Mouse (Mus musculus) ZHBTc4 (cell line): Measurements from ENCODE around the gene Suclg2.
A peak's percentile ranks its signal among the peaks of the same experiment; 100 is the strongest.

Source experiments
- DNase-seq: peaks from one replicate; pipeline ENCODE4 v3.0.0-alpha.2; 2011; ENCODE audit warnings: low read depth, low spot score

Suclg2 gene

GRCm38 (mm10) chr6:95718031-95718968 lies at the start of gene Suclg2:
Gene Suclg2, minus strand, starts transcription at chr6:95718800.
- peak; percentile 94 for DNase-seq

DNA sequence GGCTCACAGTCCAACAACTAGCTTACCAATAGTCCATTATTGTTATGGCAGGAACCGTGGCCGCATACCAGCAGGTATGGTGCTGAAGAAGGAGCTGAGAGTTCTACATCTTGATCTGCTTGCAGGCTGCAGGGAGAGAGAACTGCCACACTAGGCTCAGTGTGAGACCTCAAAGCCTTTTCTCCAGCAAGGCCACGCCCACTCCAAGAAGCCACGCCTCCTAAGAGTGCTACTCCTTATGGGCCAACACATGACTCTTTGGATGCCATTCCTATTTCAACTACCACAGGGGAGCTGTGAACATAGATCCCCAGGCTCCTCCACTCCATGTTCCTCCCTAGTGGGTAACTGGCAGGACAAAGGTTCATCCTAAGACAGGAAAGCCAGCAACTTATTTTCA lies 48.0 kb upstream of the Suclg2 start:
- DNase-seq = peak; percentile 65

DNA sequence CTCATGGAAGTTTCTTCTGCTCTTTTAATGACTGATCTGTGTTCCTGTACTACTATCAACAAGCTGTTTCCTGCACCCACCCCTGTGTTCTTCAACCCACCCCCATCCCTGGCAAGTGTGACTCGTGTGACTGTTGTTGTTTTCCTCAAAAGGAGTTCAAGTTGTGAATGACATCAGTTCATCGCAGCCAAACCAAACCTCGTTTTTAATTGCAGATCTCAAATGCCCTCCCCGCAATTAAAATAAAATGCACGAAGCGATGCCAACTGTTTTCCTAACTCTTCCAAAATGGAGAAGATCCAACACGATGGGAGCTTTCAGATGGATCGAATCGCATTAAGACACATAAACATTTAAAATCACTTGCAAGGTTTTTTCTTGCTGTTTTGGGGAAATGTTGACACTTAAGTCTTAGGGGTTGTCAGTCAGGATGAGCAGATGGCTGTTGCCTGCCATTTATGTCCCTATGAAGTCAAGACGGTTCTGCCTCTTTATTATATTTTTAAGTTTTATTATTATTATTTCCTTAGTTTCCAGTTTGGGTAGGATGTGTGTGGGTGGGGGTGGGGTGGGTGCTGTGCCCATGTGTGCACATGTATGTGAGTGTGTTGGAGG lies 41.1 kb upstream of the Suclg2 start:
- no peak for DNase-seq

DNA sequence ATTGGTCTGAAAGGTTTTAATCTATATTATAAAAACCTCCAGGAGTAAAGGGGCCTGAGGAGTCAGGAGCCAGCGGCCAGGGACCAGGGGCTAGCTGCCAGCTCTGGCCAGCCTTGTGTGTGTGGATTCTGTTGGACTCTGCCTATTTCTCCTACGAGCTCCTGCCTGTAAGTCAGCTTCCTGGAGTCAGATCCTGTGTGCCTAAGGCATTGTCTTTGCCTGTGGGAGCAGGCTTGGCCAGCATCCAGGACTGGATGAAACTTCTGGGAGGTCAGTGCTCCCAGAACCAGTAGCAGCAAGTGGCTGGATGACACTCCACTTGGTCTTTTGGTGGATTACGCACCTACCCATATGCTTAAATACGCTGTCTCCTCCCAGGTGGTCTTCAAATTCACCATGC lies 23.8 kb upstream of the Suclg2 start:
- no peak for DNase-seq

DNA sequence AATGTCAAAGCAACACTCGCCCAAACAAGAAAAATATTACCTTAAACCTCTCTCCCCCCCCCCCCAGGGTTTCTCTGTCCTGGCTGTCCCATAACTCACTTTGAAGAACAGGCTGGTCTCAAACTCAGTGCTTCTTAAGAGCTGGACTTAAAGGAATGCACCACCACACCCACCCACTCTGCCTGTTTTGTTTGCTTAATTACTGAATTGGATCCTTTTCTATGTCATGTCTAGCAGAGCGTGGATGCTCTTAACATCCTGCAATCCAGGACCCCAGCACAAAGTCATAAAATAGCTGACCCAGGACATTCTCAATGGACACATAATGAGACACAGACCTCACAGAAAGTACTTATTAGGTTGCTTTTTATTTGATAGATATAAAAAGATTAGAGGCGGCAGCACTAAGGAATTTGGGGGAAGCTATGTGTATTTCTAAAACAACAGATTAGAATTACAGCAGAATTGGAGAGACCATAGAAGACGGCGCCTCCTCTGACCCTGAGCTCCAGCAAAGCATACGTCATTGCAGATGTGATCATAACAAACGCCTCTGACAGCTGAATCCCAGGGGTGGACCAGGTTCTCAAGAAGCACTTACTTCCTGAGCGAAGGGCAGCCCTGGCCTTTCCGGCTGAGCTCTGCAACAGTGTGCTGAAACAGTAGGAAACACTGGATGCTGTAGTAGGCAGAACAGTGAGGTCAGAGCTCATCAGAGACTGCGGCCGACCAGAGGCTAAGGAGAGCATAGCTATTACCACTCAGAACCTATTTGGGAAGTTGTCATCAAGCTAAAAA lies 13.2 kb upstream of the Suclg2 start:
- peak; percentile 38 for DNase-seq

GRCm38 (mm10) chr6:95729399-95729798 lies 10.8 kb upstream of the Suclg2 start:
- no peak for DNase-seq

- no peak for DNase-seq
Measured at GRCm38 (mm10) chr6:95725281-95725680, 6.7 kb upstream of the Suclg2 start.

- no peak for DNase-seq
Measured at GRCm38 (mm10) chr6:95723361-95723760, 4.8 kb upstream of the Suclg2 start.

DNA sequence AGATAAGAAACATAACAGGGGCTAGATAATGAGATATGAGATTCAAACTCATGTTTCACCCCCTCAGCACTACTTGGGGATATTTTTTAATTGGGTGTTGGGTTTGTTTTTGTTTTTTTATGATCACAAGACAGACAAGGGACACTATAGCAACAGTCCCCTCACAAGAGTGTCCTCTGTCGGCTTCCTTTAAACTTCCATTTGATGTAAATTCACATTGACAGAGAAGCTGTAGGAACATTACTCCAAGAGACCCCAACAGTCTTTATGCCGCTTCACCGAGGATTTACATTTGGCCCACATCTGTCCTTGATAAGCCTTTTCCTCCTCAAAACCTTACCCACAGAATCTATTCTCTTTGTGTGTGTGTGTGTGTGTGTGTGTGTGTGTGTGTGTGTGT lies 1.2 kb upstream of the Suclg2 start:
- DNase-seq = no peak

GRCm38 (mm10) chr6:95718969-95719333 lies 351 bp upstream of the Suclg2 start:
- no peak for DNase-seq

DNA sequence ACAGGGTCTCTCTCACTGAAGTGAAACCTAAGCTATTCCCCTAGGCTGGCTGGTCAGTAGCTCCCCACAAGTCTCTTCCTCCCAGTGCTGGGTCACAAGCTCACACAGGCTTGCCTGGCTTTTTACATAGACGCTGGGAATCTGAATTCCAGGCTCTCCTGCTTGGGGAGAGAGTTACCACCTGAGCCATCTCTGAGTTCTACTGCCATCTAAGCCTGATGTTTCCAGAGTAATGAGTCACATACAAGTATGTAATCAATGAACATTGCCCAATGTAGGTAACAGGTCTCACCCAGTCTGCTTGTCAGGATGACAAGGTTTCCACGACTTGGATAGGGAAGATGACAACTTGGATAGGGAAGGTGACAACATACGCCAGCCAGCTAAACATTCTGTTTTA lies 1.5 kb downstream of the Suclg2 start:
- DNase-seq = no peak

- DNase-seq = no peak
Measured at GRCm38 (mm10) chr6:95716476-95716875, 2.1 kb downstream of the Suclg2 start.

DNA sequence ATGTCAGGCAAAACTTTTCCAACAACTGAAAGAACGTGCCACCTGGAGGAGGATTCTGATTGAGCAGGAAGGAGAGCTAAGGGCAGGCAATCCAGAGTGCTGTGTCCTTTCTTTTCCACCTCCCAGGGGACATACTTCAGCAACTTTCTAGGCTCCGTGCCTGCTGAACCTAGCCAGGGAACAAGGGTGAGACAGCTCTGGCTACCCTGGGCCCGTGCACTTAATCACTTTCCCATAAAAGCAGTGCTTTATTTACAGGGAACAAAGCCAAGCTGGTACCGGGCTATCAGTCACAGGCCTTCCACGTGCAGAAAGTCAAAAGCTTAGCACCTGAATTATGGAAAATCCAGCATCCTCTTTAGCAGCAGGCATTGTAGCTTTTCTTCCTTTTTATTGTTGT lies 5.4 kb downstream of the Suclg2 start:
- DNase-seq = no peak

- DNase-seq = no peak
Measured at GRCm38 (mm10) chr6:95712081-95712480, 6.5 kb downstream of the Suclg2 start.

- no peak for DNase-seq
Measured at GRCm38 (mm10) chr6:95711671-95712070, 6.9 kb downstream of the Suclg2 start.

DNA sequence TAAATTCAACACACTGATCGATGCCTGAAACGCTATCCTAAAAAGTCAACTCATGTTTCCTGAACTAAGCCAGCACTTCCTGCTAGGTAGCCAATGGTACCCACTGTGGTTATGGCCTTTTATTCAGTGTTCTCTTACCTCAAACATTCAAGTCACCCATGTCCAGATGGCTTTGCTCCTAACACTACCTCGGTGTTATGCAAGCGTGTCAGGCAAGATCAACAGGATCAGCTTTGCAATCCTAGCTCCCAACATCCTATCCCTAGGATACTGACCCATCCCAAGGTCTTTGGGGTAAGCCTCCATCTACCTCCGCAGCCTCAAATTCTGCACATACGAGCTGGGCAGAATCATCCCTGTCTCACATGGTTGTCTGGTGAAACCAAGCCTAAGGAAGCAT lies 7.7 kb downstream of the Suclg2 start:
- DNase-seq = no peak

DNA sequence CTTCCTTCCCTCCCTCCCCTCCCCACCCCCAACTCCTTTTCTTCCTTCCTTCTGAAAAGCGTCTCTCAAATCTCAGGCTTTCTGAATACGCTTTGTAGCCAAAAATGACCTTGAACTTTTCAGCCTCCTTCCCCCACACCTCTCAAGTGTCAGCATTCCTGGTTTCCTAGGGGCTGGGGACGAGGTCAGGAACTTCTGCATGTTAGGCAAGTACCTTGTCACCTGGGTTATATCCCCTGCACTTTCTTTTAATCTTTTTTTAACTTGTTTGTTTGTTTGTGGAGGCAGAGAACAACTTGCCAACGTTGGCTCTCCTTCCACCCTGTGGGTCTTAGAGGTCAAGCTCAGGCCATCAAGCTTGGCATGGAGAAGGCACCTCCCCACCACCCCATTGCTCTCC lies 9.1 kb downstream of the Suclg2 start:
- peak; percentile 61 for DNase-seq

- no peak for DNase-seq
Measured at GRCm38 (mm10) chr6:95709106-95709505, 9.5 kb downstream of the Suclg2 start.

DNA sequence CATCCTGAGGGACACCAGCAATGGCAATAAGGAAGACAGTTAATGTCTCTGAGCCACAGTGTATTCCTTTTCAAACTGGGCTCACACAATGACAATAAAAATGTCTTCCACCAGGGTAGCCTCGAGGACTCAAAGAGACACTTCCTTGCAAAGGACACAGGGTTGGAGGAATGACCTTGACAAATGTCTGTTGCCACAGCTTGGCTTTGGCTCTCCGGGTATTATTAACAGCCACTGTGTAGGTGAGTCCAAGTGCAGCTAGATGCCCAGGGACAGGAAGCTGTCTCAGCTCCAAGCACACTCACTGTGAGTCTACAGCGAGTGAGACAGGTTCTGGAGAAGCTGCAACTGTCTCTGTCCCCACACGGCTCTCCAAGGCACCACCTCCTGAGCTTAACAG lies 14.0 kb downstream of the Suclg2 start:
- DNase-seq = no peak

GRCm38 (mm10) chr6:95702200-95702599 lies 16.4 kb downstream of the Suclg2 start:
- DNase-seq = no peak

- no peak for DNase-seq
Measured at GRCm38 (mm10) chr6:95701786-95702185, 16.8 kb downstream of the Suclg2 start.

- no peak for DNase-seq
Measured at GRCm38 (mm10) chr6:95700981-95701610, 17.5 kb downstream of the Suclg2 start.
